In the genomic region with DNA sequence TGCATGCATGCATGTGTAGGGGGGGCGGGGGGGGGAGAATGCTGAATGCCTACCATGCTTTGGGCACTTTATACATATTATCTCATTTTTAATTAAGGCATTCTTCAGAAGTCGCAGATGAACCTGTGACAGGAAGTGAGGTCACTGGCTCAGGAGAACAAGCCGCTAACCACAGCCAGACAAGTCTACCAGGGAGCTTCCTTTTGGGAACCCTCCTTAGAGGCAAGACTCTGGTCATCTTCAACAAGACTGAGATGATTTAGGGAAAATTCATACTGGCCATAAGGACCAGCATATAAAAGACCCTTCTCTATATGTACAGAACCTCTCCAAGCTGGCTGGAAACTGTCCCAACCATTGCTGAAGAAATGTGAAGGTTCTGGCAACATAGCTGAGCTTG, we compare ENCODE assay signal across 9 mouse cellular contexts.
DNase-seq lines count a peak whose midpoint lies in the region; ATAC-seq and TF ChIP-seq lines count a peak whose summit lies in the region.
"Had no signal": no experiment of that assay in that cellular context is flagged by ENCODE, and none has a peak within 500 bp of the region (broad histone marks: within the 10 kb centered on the region; RNA-seq: fewer than 3 reads in every experiment).

No protein-coding gene starts in this region.

- peak overlapping the region; percentile 55 for H3K4me2 ChIP-seq in CH12.LX (ENCODE audit: insufficient read depth, low read depth, poor library complexity, severe bottlenecking)
- H3K4me2 ChIP-seq in embryonic facial prominence, embryonic 13.5 days, result peak overlapping the region; percentile 60

- no peak for ATAC-seq in embryonic facial prominence, embryonic 13.5 days (ENCODE audit: insufficient number of reproducible peaks, insufficient read depth, low FRiP score, low TSS enrichment, low read depth)

- H3K4me1 ChIP-seq in CH12.LX (ENCODE audit: control insufficient read depth in 1 of 2, insufficient read depth in 2 of 2), result peaks cover 19 to 70% of the 10 kb centered on the region in 2 experiments
- peaks cover 58% of the 10 kb centered on the region for H3K4me1 ChIP-seq in embryonic facial prominence, embryonic 13.5 days

- no peaks in the 10 kb centered on the region for H3K9me3 ChIP-seq in CH12.LX (replicated peaks; ENCODE audit: low read length)
- H3K9me3 ChIP-seq in embryonic facial prominence, embryonic 13.5 days, result no peaks in the 10 kb centered on the region

- in situ Hi-C loops in CH12.LX (cut with MboI; ENCODE audit: low pct_ligation_motif_present, low pct_unique_long_range_greater_than_20kb, low sequenced_read_pairs), result no loop called here

- 57% methylated on average over 3 of the region's 3 CpGs for WGBS in embryonic facial prominence, embryonic 13.5 days

- no peak for TF ChIP-seq CTCF in left cerebral cortex, adult 2 months (IDR thresholded peaks at IDR 0.05)
- TF ChIP-seq CTCF in CH12.LX (conservative IDR thresholded peaks at IDR 0.05 in 1 of 2, IDR thresholded peaks at IDR 0.05 in 1 of 2; ENCODE audit: low read depth in 2 of 2, low read length in 2 of 2), result no peak

- H3K27ac ChIP-seq in left cerebral cortex, adult 2 months, result peak overlapping the region; percentile 86
- no peak overlapping the region for H3K27ac ChIP-seq in CH12.LX (ENCODE audit: insufficient read depth, low read depth)
- no peak overlapping the region for H3K27ac ChIP-seq in embryonic facial prominence, embryonic 13.5 days

- H3K27me3 ChIP-seq in CH12.LX (replicated peaks), result no peaks in the 10 kb centered on the region
- no peaks in the 10 kb centered on the region for H3K27me3 ChIP-seq in embryonic facial prominence, embryonic 13.5 days

- no peak for TF ChIP-seq EP300 in CH12.LX (IDR thresholded peaks at IDR 0.05; ENCODE audit: low read length)

- no peaks in the 10 kb centered on the region for H3K79me2 ChIP-seq in CH12.LX (replicated peaks; ENCODE audit: control insufficient read depth, extremely low read depth, insufficient read depth, poor library complexity, severe bottlenecking)

- H3K36me3 ChIP-seq in CH12.LX (replicated peaks in 1 of 2; ENCODE audit: control insufficient read depth in 1 of 2, insufficient read depth in 1 of 2, low read length in 1 of 2), result no peaks in the 10 kb centered on the region
- H3K36me3 ChIP-seq in embryonic facial prominence, embryonic 13.5 days, result no peaks in the 10 kb centered on the region

- intact Hi-C loops in left cerebral cortex, adult 2 months (cut with DNase I), result loop anchor here (5.0 kb wide), 1 partner anchor 52 kb away; no protein-coding TSS in a partner anchor
- intact Hi-C loops in left cerebral cortex, postnatal 4 days (cut with DNase I), result no loop called here

- no peak for DNase-seq in left cerebral cortex, adult 2 months (ENCODE audit: extremely low spot score in 1 of 2, low spot score in 2 of 2)
- DNase-seq in left cerebral cortex, postnatal 4 days, result no peak
- DNase-seq in CH12.LX (ENCODE audit: extremely low read depth), result no peak
- peak; percentile 26 for DNase-seq in lung, postnatal 14 days
- no peak for DNase-seq in embryo, embryonic 10 days (ENCODE audit: low spot score)
- no peak for DNase-seq in layer of hippocampus, postnatal 25 days (ENCODE audit: extremely low spot score in 1 of 2, low spot score in 1 of 2)
- DNase-seq: kidney, postnatal 4 days had no signal

- no peak overlapping the region for H3K4me3 ChIP-seq in left cerebral cortex, adult 2 months
- peak overlapping the region in 1 of 3 experiments; percentile 34 for H3K4me3 ChIP-seq in CH12.LX (replicated peaks in 1 of 3; ENCODE audit: low read depth in 2 of 3, low read length in 2 of 3, poor library complexity in 1 of 3)
- H3K4me3 ChIP-seq in embryonic facial prominence, embryonic 13.5 days, result no peak overlapping the region
- H3K4me3 ChIP-seq: myocyte had no signal

- dilution Hi-C loops in CH12.LX (cut with MboI; ENCODE audit: extremely low pct_ligation_motif_present, extremely low pct_unique_long_range_greater_than_20kb, low sequenced_read_pairs), result no loop called here

- TF ChIP-seq POLR2A in CH12.LX (IDR thresholded peaks at IDR 0.05; ENCODE audit: low read depth, low read length), result no peak

- no peak overlapping the region for H3K9ac ChIP-seq in CH12.LX (ENCODE audit: insufficient read depth, low read depth)
- no peak overlapping the region for H3K9ac ChIP-seq in embryonic facial prominence, embryonic 13.5 days

- TF ChIP-seq RAD21 in CH12.LX (IDR thresholded peaks at IDR 0.05; ENCODE audit: low read depth, low read length), result no peak

TF ChIP-seq in CH12.LX, 34 proteins besides CTCF, POLR2A, EP300 and RAD21:
- no peak for TF ChIP-seq NELFE (IDR thresholded peaks at IDR 0.05; ENCODE audit: low read depth, low read length)
- no peak; the same call in 1 of the 2 replicates for TF ChIP-seq NRF1 (IDR thresholded peaks at IDR 0.05; ENCODE audit: low read depth, low read length)
- TF ChIP-seq IRF4 (IDR thresholded peaks at IDR 0.05; ENCODE audit: low read depth, low read length), result no peak
- no peak for TF ChIP-seq USF2 (conservative IDR thresholded peaks at IDR 0.05; ENCODE audit: low read depth, low read length)
- TF ChIP-seq UBTF (IDR thresholded peaks at IDR 0.05; ENCODE audit: low read depth, low read length), result no peak
- TF ChIP-seq MAZ (IDR thresholded peaks at IDR 0.05; ENCODE audit: low read depth, low read length), result no peak
- TF ChIP-seq CHD1 (IDR thresholded peaks at IDR 0.05; ENCODE audit: low read depth, low read length), result no peak
- no peak for TF ChIP-seq MYC (IDR thresholded peaks at IDR 0.05; ENCODE audit: low read depth, low read length)
- TF ChIP-seq POLR2AphosphoS2 (IDR thresholded peaks at IDR 0.05; ENCODE audit: low read depth, low read length), result no peak
